Mouse (Mus musculus): ENCODE measurements around the gene Scube2.

DNA sequence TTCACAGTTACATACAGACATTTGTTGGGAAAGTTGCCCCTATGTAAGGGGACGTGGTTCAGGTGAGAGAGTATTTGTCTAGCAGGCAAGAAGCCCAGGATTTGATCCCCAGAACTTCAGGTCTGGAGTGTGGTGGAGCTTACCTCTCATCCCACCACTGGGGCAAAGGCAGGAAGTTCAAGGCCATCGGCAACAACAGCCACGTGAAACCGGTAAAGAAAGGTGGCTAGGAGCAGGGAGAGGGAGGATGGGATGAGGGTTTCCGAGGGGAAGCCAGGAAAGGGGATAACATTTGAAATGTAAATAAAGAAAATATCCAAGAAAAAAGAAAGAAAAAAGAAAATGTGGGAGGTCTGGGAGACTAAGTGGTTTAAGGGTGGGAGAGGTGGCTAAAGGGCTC is 7.7 kb upstream of the Scube2 start:
- TF ChIP-seq HCFC1 (IDR thresholded peaks at IDR 0.05; ENCODE audit: borderline replicate concordance, insufficient read depth, low read length) (no peak), ZNF384 (IDR thresholded peaks at IDR 0.05; ENCODE audit: low read depth, low read length) (no peak), ZC3H11A (IDR thresholded peaks at IDR 0.05; ENCODE audit: borderline replicate concordance, low read depth, low read length) (no peak), CHD2 (IDR thresholded peaks at IDR 0.05; ENCODE audit: low read depth, low read length) (no peak)
